Mouse (Mus musculus) embryonic facial prominence, embryonic 11.5 days (tissue): ENCODE results near the gene Lin7a. TPM values are rescaled to one million over a fixed set of nuclear protein-coding genes. Genes with fewer than 3 reads are reported as not detected.

Experiments
- ATAC-seq: fragments of 200-750 bp; cut with Nextera tagmentation; replicated peaks from 2 replicates; pipeline ENCODE4 v1.8.0; 2017; ENCODE audit warnings: low read depth; ENCODE audit not compliant: insufficient number of reproducible peaks, low FRiP score, low TSS enrichment
- DNase-seq: peaks from one replicate; pipeline ENCODE4 v3.0.0-alpha.2; 2015; ENCODE audit warnings: low spot score
- H3K27ac ChIP-seq: fragments of 300-500 bp; sonication (generic); replicated peaks from 2 replicates; pipeline ENCODE4 v1.5.1; 2014; ENCODE audit warnings: mild to moderate bottlenecking, low read depth, low read length, control low read depth
- H3K27me3 ChIP-seq: fragments of 300-500 bp; sonication (generic); 2 replicates; pipeline ENCODE4 v1.6.1; 2014; ENCODE audit warnings: mild to moderate bottlenecking, low read length, moderate library complexity, mixed read lengths; ENCODE audit not compliant: control insufficient read depth, insufficient read depth
- H3K36me3 ChIP-seq: fragments of 300-500 bp; sonication (generic); replicated peaks from 2 replicates; pipeline ENCODE4 v1.6.1; 2014; ENCODE audit warnings: low read depth, mild to moderate bottlenecking, low read length, moderate library complexity, mixed read lengths; ENCODE audit not compliant: control insufficient read depth, insufficient read depth
- H3K4me1 ChIP-seq: fragments of 300-500 bp; sonication (generic); 2 replicates; pipeline ENCODE4 v1.6.1; 2014; ENCODE audit warnings: low read length, mixed read lengths; ENCODE audit not compliant: control insufficient read depth, insufficient read depth
- H3K4me2 ChIP-seq: fragments of 300-500 bp; sonication (generic); 2 replicates; pipeline ENCODE4 v1.6.1; 2014; ENCODE audit warnings: low read depth, mild to moderate bottlenecking, control low read depth, low read length, moderate library complexity
- H3K4me3 ChIP-seq: fragments of 300-500 bp; sonication (generic); 2 replicates; pipeline ENCODE4 v1.5.1; 2014; ENCODE audit warnings: low read depth, low read length, control low read depth
- H3K9ac ChIP-seq: fragments of 300-500 bp; sonication (generic); replicated peaks from 2 replicates; pipeline ENCODE4 v1.6.1; 2014; ENCODE audit warnings: mild to moderate bottlenecking, control low read depth, low read length
- H3K9me3 ChIP-seq: fragments of 300-500 bp; sonication (generic); replicated peaks from 2 replicates; pipeline ENCODE4 v1.6.1; 2016; ENCODE audit warnings: mild to moderate bottlenecking, low read length, inconsistent platforms, mixed read lengths; ENCODE audit not compliant: control insufficient read depth
- WGBS: fragments of 180-500 bp; shearing (Covaris S2); extraction: QIAGEN DNeasy Blood & Tissue Kit; methylation state at CpG from one replicate; pipeline ENCODE4 v1.1.7; 2014; 5-methylcytosine and 5-hydroxymethylcytosine counted together
- polyA plus RNA-seq: library from polyadenylated mRNA; unstranded; fragments of >200 nt; fragmentation: Nextera tagmentation; extraction: Ambion mirVana; gene quantifications from 2 replicates; pipeline ENCODE4 v1.2.1, GENCODE M21; 2014

The Lin7a gene
- polyA plus RNA-seq, 1 experiment from 2014 or later: 4.0 TPM

DNA sequence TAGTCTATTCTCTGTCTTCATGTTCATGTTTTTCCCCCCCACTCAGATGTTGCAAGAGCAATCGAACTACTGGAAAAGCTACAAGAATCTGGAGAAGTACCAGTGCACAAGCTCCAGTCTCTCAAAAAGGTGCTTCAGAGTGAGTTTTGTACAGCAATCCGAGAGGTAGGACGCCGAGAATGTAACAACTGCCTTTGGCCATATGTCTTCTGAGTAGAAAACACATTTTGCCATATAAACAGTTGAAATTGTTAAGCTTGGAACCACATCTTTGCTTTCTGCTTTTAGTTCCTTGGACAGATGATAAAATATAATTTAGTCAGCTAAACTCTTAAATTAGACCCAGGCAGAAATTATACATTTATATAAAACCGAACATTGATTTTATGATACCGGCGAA is 52.4 kb downstream of the Lin7a start:
- Histone ChIP-seq H3K4me3 (no peak overlapping the region), H3K9ac (no peak overlapping the region), H3K4me1 (no peaks in the 10 kb centered on the region), H3K4me2 (no peak overlapping the region), H3K9me3 (no peaks in the 10 kb centered on the region), H3K36me3 (no peaks in the 10 kb centered on the region), H3K27me3 (no peaks in the 10 kb centered on the region), H3K27ac (no peak overlapping the region)
- no peak for DNase-seq
- WGBS: 94% methylated on average over 7 of the region's 7 CpGs
- ATAC-seq: no peak

- Histone ChIP-seq H3K27me3 (no peaks in the 10 kb centered on the region), H3K9me3 (no peaks in the 10 kb centered on the region), H3K36me3 (no peaks in the 10 kb centered on the region), H3K4me2 (no peak overlapping the region), H3K27ac (no peak overlapping the region), H3K4me3 (no peak overlapping the region), H3K9ac (no peak overlapping the region), H3K4me1 (no peaks in the 10 kb centered on the region)
- ATAC-seq (no peak), DNase-seq (no peak)
- WGBS: 93% methylated on average over 5 of the region's 5 CpGs
These were observed 54.1 kb downstream of the Lin7a start for GRCm38 (mm10) chr10:107325558-107325957.

DNA sequence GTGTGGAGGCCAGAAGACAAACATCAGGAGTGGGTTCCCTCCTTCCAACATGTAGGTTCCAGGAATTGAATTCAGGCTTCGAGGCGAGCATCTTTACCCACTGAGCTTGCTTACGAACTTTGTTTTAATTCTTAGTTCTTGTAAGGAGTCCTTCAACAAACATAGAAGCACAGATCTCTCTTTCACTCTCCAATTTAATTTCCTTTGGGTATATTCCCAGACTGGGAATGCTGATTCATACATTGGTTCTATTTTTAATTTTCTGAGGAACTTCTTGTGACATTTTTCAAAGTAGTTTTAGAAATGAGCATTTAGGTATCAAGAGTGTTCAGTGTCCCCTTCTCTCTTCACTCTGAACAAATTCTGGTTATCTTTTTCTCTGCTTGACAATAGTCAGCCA is 68.0 kb downstream of the Lin7a start:
- Histone ChIP-seq H3K9ac (no peak overlapping the region), H3K4me1 (no peaks in the 10 kb centered on the region), H3K9me3 (no peaks in the 10 kb centered on the region), H3K4me3 (no peak overlapping the region), H3K27ac (no peak overlapping the region), H3K4me2 (no peak overlapping the region), H3K27me3 (no peaks in the 10 kb centered on the region), H3K36me3 (no peaks in the 10 kb centered on the region)
- DNase-seq (no peak), ATAC-seq (no peak)
- 84% methylated on average over 3 of the region's 3 CpGs for WGBS

DNA sequence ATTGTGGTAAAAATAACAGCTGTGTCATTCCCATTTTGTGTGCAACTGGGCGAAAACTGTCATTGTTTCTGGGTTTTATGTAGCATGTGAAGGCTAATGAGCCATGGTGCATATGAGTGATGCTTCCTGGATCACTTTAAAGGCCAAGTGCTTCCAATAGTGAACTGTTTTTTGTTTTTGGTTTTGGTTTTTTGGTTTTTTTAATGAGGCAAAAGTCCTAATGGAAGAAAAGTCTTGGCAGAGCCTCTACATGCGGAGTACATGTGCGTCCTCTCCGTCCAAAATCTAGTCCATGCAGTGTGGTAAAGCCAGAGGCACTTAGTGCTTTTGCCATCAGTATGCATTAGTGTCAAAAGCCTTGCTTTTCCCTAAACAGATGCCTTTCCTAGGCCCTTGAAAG is 69.7 kb downstream of the Lin7a start:
- Histone ChIP-seq H3K9me3 (no peaks in the 10 kb centered on the region), H3K27me3 (no peaks in the 10 kb centered on the region), H3K4me3 (no peak overlapping the region), H3K27ac (no peak overlapping the region), H3K4me2 (no peak overlapping the region), H3K9ac (no peak overlapping the region), H3K36me3 (no peaks in the 10 kb centered on the region), H3K4me1 (no peaks in the 10 kb centered on the region)
- no peak for ATAC-seq
- 85% methylated on average over 4 of the region's 4 CpGs for WGBS
- no peak for DNase-seq

GRCm38 (mm10) chr10:107344200-107344599 is 72.7 kb downstream of the Lin7a start:
- Histone ChIP-seq H3K4me2 (no peak overlapping the region), H3K9me3 (no peaks in the 10 kb centered on the region), H3K4me1 (no peaks in the 10 kb centered on the region), H3K36me3 (no peaks in the 10 kb centered on the region), H3K9ac (no peak overlapping the region), H3K27me3 (no peaks in the 10 kb centered on the region), H3K27ac (no peak overlapping the region), H3K4me3 (no peak overlapping the region)
- 55% methylated on average over 3 of the region's 3 CpGs for WGBS
- no peak for ATAC-seq
- no peak for DNase-seq

- no peaks in the 10 kb centered on the region for H3K4me1 ChIP-seq
- H3K4me3 ChIP-seq: no peak overlapping the region
- no peaks in the 10 kb centered on the region for H3K9me3 ChIP-seq
- no peak overlapping the region for H3K9ac ChIP-seq
- ATAC-seq (no peak), DNase-seq (no peak)
- H3K36me3 ChIP-seq: no peaks in the 10 kb centered on the region
- no peak overlapping the region for H3K4me2 ChIP-seq
- H3K27ac ChIP-seq: no peak overlapping the region
- no peaks in the 10 kb centered on the region for H3K27me3 ChIP-seq
- WGBS: 64% methylated on average over 3 of the region's 3 CpGs
These were observed 76.4 kb downstream of the Lin7a start for GRCm38 (mm10) chr10:107347842-107348241.

GRCm38 (mm10) chr10:107351696-107352485 is 80.4 kb downstream of the Lin7a start:
- H3K4me1 ChIP-seq: no peaks in the 10 kb centered on the region
- no peaks in the 10 kb centered on the region for H3K36me3 ChIP-seq
- H3K9me3 ChIP-seq: no peaks in the 10 kb centered on the region
- ATAC-seq (no peak), DNase-seq (no peak)
- H3K27ac ChIP-seq: no peak overlapping the region
- H3K27me3 ChIP-seq: no peaks in the 10 kb centered on the region
- H3K4me3 ChIP-seq: no peak overlapping the region
- H3K4me2 ChIP-seq: no peak overlapping the region
- no peak overlapping the region for H3K9ac ChIP-seq
- 64% methylated on average over 6 of the region's 6 CpGs for WGBS

GRCm38 (mm10) chr10:107353483-107353882 is 82.0 kb downstream of the Lin7a start:
- Histone ChIP-seq H3K36me3 (no peaks in the 10 kb centered on the region), H3K4me1 (no peaks in the 10 kb centered on the region), H3K27ac (no peak overlapping the region), H3K4me3 (no peak overlapping the region), H3K9me3 (no peaks in the 10 kb centered on the region), H3K9ac (no peak overlapping the region), H3K4me2 (no peak overlapping the region), H3K27me3 (no peaks in the 10 kb centered on the region)
- ATAC-seq (no peak), DNase-seq (no peak)
- 90% methylated on average over 3 of the region's 3 CpGs for WGBS
